Mouse (Mus musculus): ENCODE results near the gene Ccdc125. TPM values are rescaled to one million over a fixed set of nuclear protein-coding genes. Genes with fewer than 3 reads are reported as not detected.

Ccdc125 gene
- polyA plus RNA-seq, 1 experiment from 2014 or later = 4.6 TPM

Other genes starting within 250 kb of the Ccdc125 start
- not detected in 2 replicates for gene Naip1, start 216.8 kb upstream of the Ccdc125 start, polyA plus RNA-seq (2016; fragmentation: Nextera tagmentation; extraction: Ambion mirVana)
- gene Gtf2h2, start 177.1 kb upstream of the Ccdc125 start, polyA plus RNA-seq (2016; fragmentation: Nextera tagmentation; extraction: Ambion mirVana) = 83.6 and 93.1 TPM in 2 replicates
- 6.2 and 6.5 TPM in 2 replicates for gene Ocln, start 117.0 kb upstream of the Ccdc125 start, polyA plus RNA-seq (2016; fragmentation: Nextera tagmentation; extraction: Ambion mirVana)
- 6.0 and 6.2 TPM in 2 replicates for gene Marveld2, start 52.7 kb upstream of the Ccdc125 start, polyA plus RNA-seq (2016; fragmentation: Nextera tagmentation; extraction: Ambion mirVana)
- gene Ak6, start 18.7 kb upstream of the Ccdc125 start, polyA plus RNA-seq (2016; fragmentation: Nextera tagmentation; extraction: Ambion mirVana) = 365 and 367 TPM in 2 replicates
- gene Rad17, start 18.7 kb upstream of the Ccdc125 start, polyA plus RNA-seq (2016; fragmentation: Nextera tagmentation; extraction: Ambion mirVana) = 23.4 and 23.8 TPM in 2 replicates
- 20.0 and 23.1 TPM in 2 replicates for gene Taf9, start 18.1 kb upstream of the Ccdc125 start, polyA plus RNA-seq (2016; fragmentation: Nextera tagmentation; extraction: Ambion mirVana)
- 114 and 119 TPM in 2 replicates for gene Cdk7, start 61.2 kb downstream of the Ccdc125 start, polyA plus RNA-seq (2016; fragmentation: Nextera tagmentation; extraction: Ambion mirVana)
- 124 and 129 TPM in 2 replicates for gene Mrps36, start 74.9 kb downstream of the Ccdc125 start, polyA plus RNA-seq (2016; fragmentation: Nextera tagmentation; extraction: Ambion mirVana)
- 65.7 and 68.2 TPM in 2 replicates for gene Cenph, start 106.2 kb downstream of the Ccdc125 start, polyA plus RNA-seq (2016; fragmentation: Nextera tagmentation; extraction: Ambion mirVana)
- gene Ccnb1, start 116.9 kb downstream of the Ccdc125 start, polyA plus RNA-seq (2016; fragmentation: Nextera tagmentation; extraction: Ambion mirVana) = 411 and 420 TPM in 2 replicates
- gene Slc30a5, start 163.7 kb downstream of the Ccdc125 start, polyA plus RNA-seq (2016; fragmentation: Nextera tagmentation; extraction: Ambion mirVana) = 36.4 and 37.7 TPM in 2 replicates

All from embryonic facial prominence, embryonic 10.5 days (tissue).